Mouse (Mus musculus): ENCODE results near the gene Vps45. TPM values are rescaled to one million over a fixed set of nuclear protein-coding genes. Genes with fewer than 3 reads are reported as not detected.

Vps45 gene
- polyA plus RNA-seq, 1 experiment: not detected

- Histone ChIP-seq H3K27ac (ENCODE audit: insufficient read depth, low read depth, low read length) (no peak overlapping the region), H3K4me1 (ENCODE audit: control insufficient read depth, insufficient read depth, low read length) (peaks cover 6% of the 10 kb centered on the region), H3K4me3 (ENCODE audit: insufficient read depth, low read depth, low read length) (no peak overlapping the region)
- 64% methylated on average over 13 of the region's 13 CpGs for WGBS
- TF ChIP-seq POLR2A (IDR thresholded peaks at IDR 0.05; ENCODE audit: insufficient read depth, low read depth, low read length): no peak
- TF ChIP-seq CTCF (IDR thresholded peaks at IDR 0.05; ENCODE audit: insufficient read depth, low read depth, low read length): no peak
Observed at GRCm38 (mm10) chr3:96094203-96094602, 35.9 kb upstream of the Vps45 start.

GRCm38 (mm10) chr3:96093509-96093908 lies 35.2 kb upstream of the Vps45 start:
- 54% methylated on average over 13 of the region's 13 CpGs for WGBS
- H3K4me3 ChIP-seq (ENCODE audit: insufficient read depth, low read depth, low read length): no peak overlapping the region
- no peak overlapping the region for H3K27ac ChIP-seq (ENCODE audit: insufficient read depth, low read depth, low read length)
- TF ChIP-seq POLR2A (IDR thresholded peaks at IDR 0.05; ENCODE audit: insufficient read depth, low read depth, low read length) (no peak), CTCF (IDR thresholded peaks at IDR 0.05; ENCODE audit: insufficient read depth, low read depth, low read length) (no peak)
- peaks cover 6% of the 10 kb centered on the region for H3K4me1 ChIP-seq (ENCODE audit: control insufficient read depth, insufficient read depth, low read length)

- Histone ChIP-seq H3K27ac (ENCODE audit: insufficient read depth, low read depth, low read length) (no peak overlapping the region), H3K4me1 (ENCODE audit: control insufficient read depth, insufficient read depth, low read length) (peaks cover 6% of the 10 kb centered on the region), H3K4me3 (ENCODE audit: insufficient read depth, low read depth, low read length) (no peak overlapping the region)
- WGBS: 64% methylated on average over 6 of the region's 6 CpGs
- TF ChIP-seq POLR2A (IDR thresholded peaks at IDR 0.05; ENCODE audit: insufficient read depth, low read depth, low read length): no peak
- TF ChIP-seq CTCF (IDR thresholded peaks at IDR 0.05; ENCODE audit: insufficient read depth, low read depth, low read length): no peak
Observed at GRCm38 (mm10) chr3:96091966-96092365, 33.7 kb upstream of the Vps45 start.

GRCm38 (mm10) chr3:96091146-96091545 lies 32.9 kb upstream of the Vps45 start:
- no peak overlapping the region for H3K27ac ChIP-seq (ENCODE audit: insufficient read depth, low read depth, low read length)
- WGBS: 82% methylated on average over 2 of the region's 2 CpGs
- TF ChIP-seq CTCF (IDR thresholded peaks at IDR 0.05; ENCODE audit: insufficient read depth, low read depth, low read length) (no peak), POLR2A (IDR thresholded peaks at IDR 0.05; ENCODE audit: insufficient read depth, low read depth, low read length) (no peak)

GRCm38 (mm10) chr3:96089882-96090489 lies 31.7 kb upstream of the Vps45 start:
- TF ChIP-seq POLR2A (IDR thresholded peaks at IDR 0.05; ENCODE audit: insufficient read depth, low read depth, low read length) (no peak), CTCF (IDR thresholded peaks at IDR 0.05; ENCODE audit: insufficient read depth, low read depth, low read length) (no peak)
- 70% methylated on average over 2 of the region's 2 CpGs for WGBS

More at GRCm38 (mm10) chr3:96091146-96091545, 32.9 kb upstream of the Vps45 start:
- Histone ChIP-seq H3K4me3 (ENCODE audit: insufficient read depth, low read depth, low read length) (no peak overlapping the region), H3K4me1 (ENCODE audit: control insufficient read depth, insufficient read depth, low read length) (peaks cover 6% of the 10 kb centered on the region)

GRCm38 (mm10) chr3:96087801-96088200 lies 29.5 kb upstream of the Vps45 start:
- Histone ChIP-seq H3K27ac (ENCODE audit: insufficient read depth, low read depth, low read length) (no peak overlapping the region), H3K4me3 (ENCODE audit: insufficient read depth, low read depth, low read length) (no peak overlapping the region), H3K4me1 (ENCODE audit: control insufficient read depth, insufficient read depth, low read length) (no peaks in the 10 kb centered on the region)
- WGBS: 82% methylated on average over 4 of the region's 4 CpGs
- no peak for TF ChIP-seq CTCF (IDR thresholded peaks at IDR 0.05; ENCODE audit: insufficient read depth, low read depth, low read length)
- no peak for TF ChIP-seq POLR2A (IDR thresholded peaks at IDR 0.05; ENCODE audit: insufficient read depth, low read depth, low read length)

More at GRCm38 (mm10) chr3:96089882-96090489, 31.7 kb upstream of the Vps45 start:
- Histone ChIP-seq H3K4me1 (ENCODE audit: control insufficient read depth, insufficient read depth, low read length) (peaks cover 6% of the 10 kb centered on the region), H3K27ac (ENCODE audit: insufficient read depth, low read depth, low read length) (no peak overlapping the region), H3K4me3 (ENCODE audit: insufficient read depth, low read depth, low read length) (no peak overlapping the region)

- Histone ChIP-seq H3K27ac (ENCODE audit: insufficient read depth, low read depth, low read length) (no peak overlapping the region), H3K4me1 (ENCODE audit: control insufficient read depth, insufficient read depth, low read length) (no peaks in the 10 kb centered on the region), H3K4me3 (ENCODE audit: insufficient read depth, low read depth, low read length) (no peak overlapping the region)
- WGBS: 75% methylated on average over 2 of the region's 2 CpGs
- no peak for TF ChIP-seq POLR2A (IDR thresholded peaks at IDR 0.05; ENCODE audit: insufficient read depth, low read depth, low read length)
Observed at GRCm38 (mm10) chr3:96087219-96087618, 29.0 kb upstream of the Vps45 start.

- TF ChIP-seq CTCF (IDR thresholded peaks at IDR 0.05; ENCODE audit: insufficient read depth, low read depth, low read length): no peak
- TF ChIP-seq POLR2A (IDR thresholded peaks at IDR 0.05; ENCODE audit: insufficient read depth, low read depth, low read length): no peak
- WGBS: 78% methylated on average over 10 of the region's 10 CpGs
- no peaks in the 10 kb centered on the region for H3K4me1 ChIP-seq (ENCODE audit: control insufficient read depth, insufficient read depth, low read length)
- H3K4me3 ChIP-seq (ENCODE audit: insufficient read depth, low read depth, low read length): no peak overlapping the region
- no peak overlapping the region for H3K27ac ChIP-seq (ENCODE audit: insufficient read depth, low read depth, low read length)
Observed at GRCm38 (mm10) chr3:96084146-96084755, 26.0 kb upstream of the Vps45 start.

GRCm38 (mm10) chr3:96082714-96083508 lies 24.6 kb upstream of the Vps45 start:
- no peaks in the 10 kb centered on the region for H3K4me1 ChIP-seq (ENCODE audit: control insufficient read depth, insufficient read depth, low read length)
- no peak for TF ChIP-seq POLR2A (IDR thresholded peaks at IDR 0.05; ENCODE audit: insufficient read depth, low read depth, low read length)
- no peak for TF ChIP-seq CTCF (IDR thresholded peaks at IDR 0.05; ENCODE audit: insufficient read depth, low read depth, low read length)
- 75% methylated on average over 15 of the region's 15 CpGs for WGBS
- H3K27ac ChIP-seq (ENCODE audit: insufficient read depth, low read depth, low read length): no peak overlapping the region
- no peak overlapping the region for H3K4me3 ChIP-seq (ENCODE audit: insufficient read depth, low read depth, low read length)
